Mouse (Mus musculus): ENCODE measurements at regions not wholly inside any gene's neighbourhood (a gene's known extent, or its start where the extent isn't known, plus 50 kb on each side); places are given as distances from the start of the nearest gene placed in this dataset.

DNA sequence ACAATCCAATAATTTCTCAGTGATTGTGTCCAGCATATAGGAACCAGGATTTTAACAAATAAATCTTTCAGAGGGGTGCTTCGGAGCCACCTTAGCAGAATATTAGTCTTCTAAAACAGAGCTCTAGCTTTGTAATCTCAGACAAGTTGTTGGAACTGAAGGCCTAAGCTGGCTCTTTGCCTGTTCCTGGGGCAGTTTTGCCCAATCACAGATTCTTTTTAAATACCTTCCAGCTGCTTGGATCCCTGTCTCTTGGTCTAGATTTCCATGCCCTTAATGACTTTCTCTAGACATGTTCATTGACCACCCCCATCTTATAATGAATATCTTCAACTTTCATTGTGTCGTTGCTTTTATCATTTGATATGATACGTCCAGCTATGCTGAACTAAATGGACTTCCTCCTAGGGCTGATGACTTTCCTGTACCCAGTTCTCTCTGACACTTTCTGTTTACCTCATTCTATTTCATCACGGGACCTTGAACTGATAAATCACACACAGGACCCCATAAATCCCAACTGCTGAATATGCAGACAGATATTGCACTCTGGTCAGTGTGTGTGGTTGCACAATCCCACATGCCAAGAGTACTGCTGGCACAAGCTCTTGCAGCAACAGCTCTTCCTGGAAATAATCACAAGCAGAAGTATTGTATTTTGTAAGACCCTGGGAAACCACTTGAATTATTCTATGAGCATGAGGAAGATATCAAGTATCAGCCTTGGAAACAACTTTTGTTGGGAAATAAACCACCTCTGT, 440.4 kb downstream of the Slc22a22 start:
- Histone ChIP-seq H3K9ac (no peak overlapping the region), H3K4me2 (no peak overlapping the region), H3K4me3 (no peak overlapping the region), H3K36me3 (no peaks in the 10 kb centered on the region), H3K9me3 (replicated peaks) (no peaks in the 10 kb centered on the region), H3K4me1 (no peaks in the 10 kb centered on the region), H3K27me3 (replicated peaks) (no peaks in the 10 kb centered on the region), H3K27ac (no peak overlapping the region)
- ATAC-seq = no peak
- WGBS (ENCODE audit: insufficient replicate concordance) = 53% methylated on average over 4 of the region's 4 CpGs

DNA sequence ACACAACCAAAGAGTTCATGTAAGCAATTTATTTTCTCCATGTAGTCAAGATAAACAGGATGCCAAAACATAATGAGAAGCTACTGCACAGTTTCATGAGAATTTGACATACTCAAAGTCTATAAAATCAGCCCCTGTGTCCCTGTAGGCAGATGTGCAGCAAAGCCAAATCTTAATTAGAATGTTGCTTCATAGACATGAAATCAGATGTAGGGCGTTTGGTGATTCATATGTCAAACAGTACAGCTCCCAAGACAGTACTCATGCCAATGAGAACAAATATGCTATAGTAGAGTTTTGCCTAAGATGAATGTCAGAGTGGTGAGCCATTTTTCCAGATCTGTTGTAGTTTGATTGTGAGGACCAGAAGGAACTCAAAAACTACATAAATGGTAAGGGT, 444.4 kb downstream of the Slc22a22 start:
- H3K36me3 ChIP-seq = no peaks in the 10 kb centered on the region
- H3K27ac ChIP-seq = no peak overlapping the region
- no peaks in the 10 kb centered on the region for H3K9me3 ChIP-seq (replicated peaks)
- no peak overlapping the region for H3K4me3 ChIP-seq
- H3K27me3 ChIP-seq (replicated peaks) = no peaks in the 10 kb centered on the region
- no peak for ATAC-seq
- 54% methylated on average over 1 of the region's 1 CpGs for WGBS (ENCODE audit: insufficient replicate concordance)
- H3K4me1 ChIP-seq = no peaks in the 10 kb centered on the region
- H3K4me2 ChIP-seq = no peak overlapping the region
- no peak overlapping the region for H3K9ac ChIP-seq

Data from liver, embryonic 12.5 days (tissue).